Comparison of ENCODE assay signal across 15 mouse cellular contexts in the genomic region with DNA sequence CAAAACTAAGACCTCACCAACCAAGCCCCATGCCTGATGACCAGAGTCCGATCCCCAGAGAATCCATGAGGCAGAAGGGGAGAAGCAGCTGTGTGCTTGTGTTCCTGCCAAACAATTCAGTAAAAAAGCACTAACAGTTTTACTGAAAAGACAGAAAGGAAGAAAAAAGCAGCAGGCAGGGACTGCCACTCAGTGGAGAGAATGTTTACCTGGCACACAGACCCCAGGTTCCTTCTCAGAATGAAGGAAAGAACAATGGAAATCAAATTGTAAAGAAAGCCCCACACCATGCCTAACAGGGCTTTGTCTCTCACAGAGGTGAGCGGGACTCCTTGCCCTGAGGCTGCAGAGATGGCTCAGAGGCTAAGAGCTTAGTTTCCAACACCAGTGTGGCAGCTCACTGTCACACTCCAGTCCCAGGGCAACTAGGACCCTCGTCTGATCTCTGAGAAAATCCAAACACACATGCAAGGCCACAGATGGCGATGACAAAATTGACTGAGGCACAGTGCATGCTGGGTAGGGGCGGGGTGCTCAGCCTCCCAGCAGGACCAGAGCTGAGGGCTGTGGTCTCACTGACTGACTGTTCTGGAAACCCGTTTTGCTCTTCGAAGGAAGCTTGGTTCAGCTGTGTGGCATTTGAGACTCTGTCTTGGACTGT. TPM values are rescaled to one million over a fixed set of nuclear protein-coding genes. Genes with fewer than 3 reads are reported as not detected.
A peak's percentile ranks its signal among the peaks of the same experiment; 100 is the strongest.
DNase-seq lines count a peak whose midpoint lies in the region; ATAC-seq and TF ChIP-seq lines count a peak whose summit lies in the region.
"Had no signal": no experiment of that assay in that cellular context is flagged by ENCODE, and none has a peak within 500 bp of the region (broad histone marks: within the 10 kb centered on the region; RNA-seq: fewer than 3 reads in every experiment).

No protein-coding gene starts in this region.

- TF ChIP-seq EP300 in heart, adult 2 months (IDR thresholded peaks at IDR 0.05; ENCODE audit: insufficient read depth, low read depth, low read length), result 0 out of 2 replicates have a peak, but pooled peaks have one; percentile 24

- H3K9me3 ChIP-seq in heart, embryonic 11.5 days (replicated peaks; ENCODE audit: control insufficient read depth, low read length), result no peaks in the 10 kb centered on the region
- no peaks in the 10 kb centered on the region for H3K9me3 ChIP-seq in E14TG2a.4 (ENCODE audit: low read length)
- H3K9me3 ChIP-seq in forebrain, embryonic 12.5 days, result no peaks in the 10 kb centered on the region
- no peaks in the 10 kb centered on the region for H3K9me3 ChIP-seq in hindbrain, postnatal 0 days (ENCODE audit: low read length)
- H3K9me3 ChIP-seq: embryonic facial prominence, embryonic 12.5 days; liver, embryonic 15.5 days; stomach, embryonic 15.5 days had no signal

- DNase-seq in heart, adult 2 months, result no peak
- DNase-seq in hindbrain, postnatal 0 days (ENCODE audit: low spot score), result peak; percentile 58
- no peak for DNase-seq in MN1 (ENCODE audit: low spot score)
- no peak for DNase-seq in thymus, postnatal 36 days
- DNase-seq in T-cell, adult 2 months (ENCODE audit: low spot score), result no peak
- DNase-seq: adrenal gland, postnatal 25 days; kidney, adult 18-20 months had no signal

- no peaks in the 10 kb centered on the region for H3K36me3 ChIP-seq in heart, adult 2 months (ENCODE audit: control insufficient read depth, insufficient read depth, low read length)
- H3K36me3 ChIP-seq in heart, embryonic 11.5 days (ENCODE audit: control insufficient read depth, insufficient read depth, low read length), result no peaks in the 10 kb centered on the region
- no peaks in the 10 kb centered on the region for H3K36me3 ChIP-seq in E14TG2a.4 (ENCODE audit: insufficient read depth, low read length)
- no peaks in the 10 kb centered on the region for H3K36me3 ChIP-seq in forebrain, embryonic 12.5 days (replicated peaks)
- no peaks in the 10 kb centered on the region for H3K36me3 ChIP-seq in hindbrain, postnatal 0 days (ENCODE audit: insufficient read depth, low read length)
- H3K36me3 ChIP-seq: embryonic facial prominence, embryonic 12.5 days; liver, embryonic 15.5 days; stomach, embryonic 15.5 days had no signal

- no peak for ATAC-seq in heart, embryonic 11.5 days (replicated peaks; ENCODE audit: insufficient number of reproducible peaks, low FRiP score, low TSS enrichment)
- ATAC-seq in forebrain, embryonic 12.5 days (ENCODE audit: low FRiP score), result peak; percentile 72; the same call in 1 of the 2 replicates
- ATAC-seq in hindbrain, postnatal 0 days, result peak; percentile 60
- ATAC-seq: Patski had no signal

- no peak overlapping the region for H3K9ac ChIP-seq in heart, adult 2 months (ENCODE audit: low read depth, low read length)
- H3K9ac ChIP-seq in heart, embryonic 11.5 days (ENCODE audit: low read depth, low read length), result no peak overlapping the region
- H3K9ac ChIP-seq in forebrain, embryonic 12.5 days, result no peak overlapping the region
- H3K9ac ChIP-seq in hindbrain, postnatal 0 days (replicated peaks; ENCODE audit: low read length), result no peak overlapping the region
- H3K9ac ChIP-seq: embryonic facial prominence, embryonic 12.5 days; liver, embryonic 15.5 days; stomach, embryonic 15.5 days had no signal

- H3K27ac ChIP-seq in heart, adult 2 months, result no peak overlapping the region
- H3K27ac ChIP-seq in heart, embryonic 11.5 days (ENCODE audit: low read depth, low read length), result no peak overlapping the region
- peak overlapping the region; percentile 60; the same call in 1 of the 2 replicates for H3K27ac ChIP-seq in forebrain, embryonic 12.5 days
- peak overlapping the region; percentile 51 for H3K27ac ChIP-seq in hindbrain, postnatal 0 days
- H3K27ac ChIP-seq: embryonic facial prominence, embryonic 12.5 days; liver, embryonic 15.5 days; stomach, embryonic 15.5 days had no signal

- H3K4me1 ChIP-seq in heart, adult 2 months (ENCODE audit: control insufficient read depth, insufficient read depth, low read length), result no peaks in the 10 kb centered on the region
- no peaks in the 10 kb centered on the region for H3K4me1 ChIP-seq in heart, embryonic 11.5 days (ENCODE audit: control insufficient read depth, insufficient read depth, low read length)
- peaks cover 59% of the 10 kb centered on the region for H3K4me1 ChIP-seq in E14TG2a.4 (replicated peaks; ENCODE audit: low read depth, low read length)
- H3K4me1 ChIP-seq in forebrain, embryonic 12.5 days, result peaks cover 15% of the 10 kb centered on the region
- no peaks in the 10 kb centered on the region for H3K4me1 ChIP-seq in hindbrain, postnatal 0 days (ENCODE audit: insufficient read depth, low read length)
- H3K4me1 ChIP-seq: liver, embryonic 15.5 days; stomach, embryonic 15.5 days had no signal

- H3K79me2 ChIP-seq in heart, adult 2 months (replicated peaks; ENCODE audit: control insufficient read depth, insufficient read depth, low read length), result no peaks in the 10 kb centered on the region

- H3K4me2 ChIP-seq in heart, embryonic 11.5 days, result no peak overlapping the region
- H3K4me2 ChIP-seq in forebrain, embryonic 12.5 days, result no peak overlapping the region
- no peak overlapping the region for H3K4me2 ChIP-seq in hindbrain, postnatal 0 days (ENCODE audit: low read depth, low read length)
- H3K4me2 ChIP-seq: embryonic facial prominence, embryonic 12.5 days; liver, embryonic 15.5 days; stomach, embryonic 15.5 days had no signal

- H3K4me3 ChIP-seq in heart, adult 2 months, result no peak overlapping the region
- no peak overlapping the region for H3K4me3 ChIP-seq in heart, embryonic 11.5 days (ENCODE audit: low read depth, low read length)
- 0 out of 2 replicates have a peak overlapping the region, but pooled peaks have one; percentile 3 for H3K4me3 ChIP-seq in E14TG2a.4 (replicated peaks; ENCODE audit: low read length)
- H3K4me3 ChIP-seq in forebrain, embryonic 12.5 days (replicated peaks), result no peak overlapping the region
- no peak overlapping the region for H3K4me3 ChIP-seq in hindbrain, postnatal 0 days (ENCODE audit: low read length)
- H3K4me3 ChIP-seq: embryonic facial prominence, embryonic 12.5 days; liver, embryonic 15.5 days; stomach, embryonic 15.5 days had no signal

- H3K27me3 ChIP-seq in heart, adult 2 months (ENCODE audit: control insufficient read depth, insufficient read depth, low read length), result no peaks in the 10 kb centered on the region
- no peaks in the 10 kb centered on the region for H3K27me3 ChIP-seq in heart, embryonic 11.5 days (ENCODE audit: control insufficient read depth, insufficient read depth, low read length)
- peaks cover 14% of the 10 kb centered on the region for H3K27me3 ChIP-seq in E14TG2a.4 (ENCODE audit: insufficient read depth, low read length)
- H3K27me3 ChIP-seq in forebrain, embryonic 12.5 days, result no peaks in the 10 kb centered on the region
- H3K27me3 ChIP-seq in hindbrain, postnatal 0 days (ENCODE audit: insufficient read depth, low read length), result no peaks in the 10 kb centered on the region
- H3K27me3 ChIP-seq: embryonic facial prominence, embryonic 12.5 days; liver, embryonic 15.5 days; stomach, embryonic 15.5 days had no signal

- 64% methylated on average over 7 of the region's 7 CpGs for WGBS in heart, adult 2 months
- 62% methylated on average over 7 of the region's 7 CpGs for WGBS in heart, embryonic 11.5 days (ENCODE audit: insufficient replicate concordance)
- 45% methylated on average over 7 of the region's 7 CpGs for WGBS in forebrain, embryonic 12.5 days
- 34% methylated on average over 7 of the region's 7 CpGs for WGBS in hindbrain, postnatal 0 days

- intact Hi-C loops in heart, adult 2 months (cut with DNase I), result no loop called here

- no peak for TF ChIP-seq POLR2A in heart, adult 2 months (IDR thresholded peaks at IDR 0.05; ENCODE audit: insufficient read depth, low read depth, low read length)

- 0 out of 2 replicates have a peak, but pooled peaks have one; percentile 4 for TF ChIP-seq CTCF in heart, adult 2 months (IDR thresholded peaks at IDR 0.05)
- no peak for TF ChIP-seq CTCF in E14TG2a.4 (conservative IDR thresholded peaks at IDR 0.05; ENCODE audit: low read length)
- peak; percentile 52 for TF ChIP-seq CTCF in hindbrain, postnatal 0 days (IDR thresholded peaks at IDR 0.05; ENCODE audit: low read depth)

RNA-seq across cellular contexts. Expression of a gene that starts 14.9 kb away (rescaled TPM):
- not detected for total RNA-seq in heart, adult 2 months (2021)
- 0.14 TPM in 1 of 2 replicates, not detected in the other for polyA plus RNA-seq in heart, adult 2 months (2012; rRNA removed)
- 14.0 TPM in 2 replicates for polyA plus RNA-seq in heart, embryonic 11.5 days (2014; fragmentation: Nextera tagmentation; extraction: Ambion mirVana)
- 1.1 and 2.0 TPM in 2 replicates for polyA plus RNA-seq in forebrain, embryonic 12.5 days (2016; fragmentation: Nextera tagmentation; extraction: Ambion mirVana)
- total RNA-seq in hindbrain, postnatal 0 days (2014; rRNA removed), result 0.75 and 3.7 TPM in 2 replicates
- polyA plus RNA-seq in hindbrain, postnatal 0 days (2015; fragmentation: Nextera tagmentation; extraction: Ambion mirVana), result 29.4 and 40.6 TPM in 2 replicates
- polyA plus RNA-seq: C2C12, Patski had no signal

RNA-seq across cellular contexts. Expression of a gene that starts 40.6 kb away (rescaled TPM):
- 1 to 10 TPM; 2.5 to 2.6 TPM for total RNA-seq in heart, adult 2 months (2021)
- polyA plus RNA-seq in heart, adult 2 months (2012; rRNA removed), result 1.8 and 2.2 TPM in 2 replicates
- polyA plus RNA-seq in heart, embryonic 11.5 days (2014; fragmentation: Nextera tagmentation; extraction: Ambion mirVana), result 0.77 and 0.83 TPM in 2 replicates
- polyA plus RNA-seq in forebrain, embryonic 12.5 days (2016; fragmentation: Nextera tagmentation; extraction: Ambion mirVana), result 0.41 and 0.44 TPM in 2 replicates
- 1.3 and 1.5 TPM in 2 replicates for total RNA-seq in hindbrain, postnatal 0 days (2014; rRNA removed)
- polyA plus RNA-seq in hindbrain, postnatal 0 days (2015; fragmentation: Nextera tagmentation; extraction: Ambion mirVana), result 0.97 and 1.1 TPM in 2 replicates

Comparison
In these comparisons a context has a peak if more than half of its experiments do, and no peak if none do; other contexts are left out.
1. H3K27ac ChIP-seq: peak in forebrain, embryonic 12.5 days (single experiment) and hindbrain, postnatal 0 days (single experiment); none in heart, adult 2 months (single experiment) and heart, embryonic 11.5 days (single experiment).